Mouse (Mus musculus): ENCODE measurements around the gene Otud5.

DNA sequence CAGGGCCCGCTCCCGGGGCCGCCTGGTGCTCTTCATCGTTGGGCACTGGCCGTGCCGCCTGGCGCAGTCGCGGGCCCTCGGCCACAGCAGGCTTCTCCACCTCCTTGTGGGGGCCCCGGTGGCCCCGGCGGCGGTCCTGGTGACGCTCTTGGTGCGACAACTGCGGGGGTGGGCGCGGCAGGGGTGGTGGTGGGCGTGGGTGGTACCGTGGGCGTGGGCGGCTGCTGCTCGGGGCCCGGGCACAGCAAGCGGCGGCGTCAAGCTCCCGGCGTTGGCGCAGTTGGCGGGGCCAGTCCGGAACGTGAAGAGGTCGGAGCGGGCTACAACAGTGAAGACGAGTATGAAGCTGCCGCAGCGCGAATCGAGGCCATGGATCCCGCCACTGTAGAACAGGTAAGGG lies 1.2 kb downstream of the Otud5 start:
- TF ChIP-seq POLR2A (IDR thresholded peaks at IDR 0.05; ENCODE audit: borderline replicate concordance, insufficient read depth, low read length) (no peak), CTCF (IDR thresholded peaks at IDR 0.05; ENCODE audit: borderline replicate concordance, insufficient read depth, low read depth, low read length) (no peak)

Data from cerebellum, adult 2 months (tissue).